Mouse (Mus musculus): ENCODE results near the gene Wiz.

The Wiz gene

DNA sequence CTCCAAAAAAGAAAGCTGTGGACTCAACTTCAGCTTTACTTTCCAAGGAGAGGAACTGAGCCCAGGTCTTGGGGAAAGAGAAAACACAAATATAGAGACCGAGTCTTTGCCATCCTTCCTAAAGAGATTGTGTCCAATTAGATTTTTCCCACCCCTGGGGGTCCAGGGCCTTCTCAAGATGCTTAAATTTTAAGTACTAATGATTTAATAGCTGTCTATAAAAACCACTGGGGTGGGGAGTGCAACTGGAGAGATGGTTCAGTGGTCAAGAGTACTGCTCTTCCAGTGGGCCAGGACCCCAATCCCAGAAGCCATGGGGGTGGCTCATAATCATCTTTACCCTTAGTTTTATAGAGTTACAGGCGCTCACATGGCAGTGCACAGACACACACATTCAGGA is 40.8 kb downstream of the Wiz start:
- DNase-seq, result no peak

DNA sequence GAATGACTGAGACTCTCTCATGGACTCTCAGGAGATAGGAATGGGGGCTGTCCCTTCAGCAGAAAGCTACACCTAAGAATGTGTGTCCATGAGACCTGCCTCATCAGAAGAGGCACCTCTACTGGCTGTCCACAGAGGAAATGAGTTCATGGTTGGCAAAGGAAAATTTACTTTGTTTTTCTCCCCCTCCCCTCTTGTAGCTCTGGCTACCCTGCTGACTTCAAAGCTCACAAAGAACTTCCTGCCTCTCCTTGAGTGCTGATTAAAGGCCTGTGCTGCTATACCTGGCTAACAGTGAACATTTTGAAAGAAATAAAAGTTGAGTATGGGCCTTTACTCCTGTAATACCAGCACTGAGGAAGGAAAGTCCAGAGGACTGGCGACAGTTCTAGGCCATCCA is 48.1 kb downstream of the Wiz start:
- no peak for DNase-seq

DNA sequence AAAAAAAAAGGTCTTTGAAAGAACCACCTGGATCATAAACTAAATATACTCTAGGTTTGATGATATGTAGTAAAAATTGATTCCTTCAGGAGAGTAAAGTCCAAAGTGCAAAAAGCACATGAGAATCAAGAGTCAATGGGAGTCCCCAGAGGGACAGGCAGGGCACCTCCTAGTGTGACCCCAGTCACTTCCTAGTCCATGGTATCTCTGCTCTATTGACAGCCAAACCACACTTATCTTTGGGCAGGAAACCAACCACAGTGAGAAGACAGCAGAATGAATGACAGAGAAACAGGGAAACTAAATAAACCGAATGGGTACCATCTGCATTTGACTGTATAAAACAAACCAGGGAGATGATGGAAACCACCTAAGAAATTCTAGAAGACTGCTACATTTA is 49.1 kb downstream of the Wiz start:
- no peak for DNase-seq

DNA sequence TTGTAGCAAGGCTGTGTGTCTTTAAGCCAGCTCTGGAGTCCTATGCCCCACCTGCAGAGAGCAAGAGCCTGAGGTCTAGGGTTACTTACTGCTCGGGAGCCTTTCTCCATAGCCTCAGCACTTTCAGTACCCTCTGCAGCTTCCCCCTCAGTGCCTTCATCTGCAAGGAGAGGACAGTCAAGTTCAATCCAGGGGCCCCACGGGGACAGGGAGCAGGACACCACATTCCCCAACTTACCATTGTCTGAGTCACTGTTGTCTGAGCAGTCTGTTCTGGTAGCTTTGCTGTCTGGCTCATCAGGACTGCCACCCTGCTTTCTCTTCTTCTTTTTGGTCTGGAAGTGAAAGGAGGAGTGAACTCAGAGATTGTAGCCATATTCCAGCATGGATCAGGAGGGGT is 53.4 kb downstream of the Wiz start:
- DNase-seq, result no peak

DNA sequence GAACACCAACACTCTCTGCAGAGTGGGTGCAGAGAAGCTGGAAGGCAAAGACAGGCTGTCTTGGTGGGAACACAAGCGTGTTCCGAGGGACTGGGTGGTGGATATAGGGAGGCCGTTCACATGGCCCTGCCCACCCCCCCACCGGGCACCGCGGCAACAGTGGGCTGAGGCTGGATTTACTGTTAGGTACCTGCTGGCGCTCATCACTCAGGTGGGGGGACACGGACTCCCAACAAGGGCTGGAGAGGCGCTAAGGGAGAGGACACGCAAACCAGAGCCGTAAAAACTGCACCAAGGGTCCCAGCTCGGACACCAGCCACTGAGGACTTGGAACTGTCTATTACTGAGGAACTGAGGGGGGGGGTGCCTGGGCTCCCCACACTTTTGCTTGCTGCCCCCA is 54.3 kb downstream of the Wiz start:
- DNase-seq, result no peak

DNA sequence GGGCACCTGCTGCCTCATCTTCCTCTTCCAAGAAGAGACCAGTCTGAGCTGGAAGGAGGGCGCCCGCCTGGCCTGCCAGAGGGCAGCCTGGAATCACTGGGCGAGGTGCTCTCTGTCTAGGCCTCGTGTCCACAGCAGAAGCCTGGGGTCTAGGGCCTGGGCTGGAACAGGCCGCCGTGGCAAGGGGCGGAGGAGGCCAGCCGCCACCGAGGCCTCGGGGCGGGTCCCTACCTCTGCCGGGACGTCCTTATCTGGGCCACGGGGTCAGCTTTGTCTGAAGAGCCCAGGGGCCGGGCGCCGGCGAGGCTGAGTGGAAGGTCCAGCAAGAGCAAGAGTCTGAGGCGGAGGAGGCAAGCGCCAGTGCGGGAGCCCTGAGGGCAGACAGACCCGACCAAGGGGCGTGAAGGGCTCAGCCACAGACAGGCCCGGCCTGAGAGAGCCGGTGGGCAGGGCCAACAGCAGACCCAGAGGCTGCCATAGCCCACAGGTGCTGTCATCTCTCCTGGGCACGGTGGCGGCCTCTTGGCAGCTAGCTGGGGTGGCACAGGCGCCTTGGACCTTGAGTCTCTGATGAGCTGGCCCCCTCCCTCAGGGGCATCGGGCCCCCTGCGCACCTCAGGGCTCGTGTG is 55.5 kb downstream of the Wiz start:
- DNase-seq, result no peak

DNA sequence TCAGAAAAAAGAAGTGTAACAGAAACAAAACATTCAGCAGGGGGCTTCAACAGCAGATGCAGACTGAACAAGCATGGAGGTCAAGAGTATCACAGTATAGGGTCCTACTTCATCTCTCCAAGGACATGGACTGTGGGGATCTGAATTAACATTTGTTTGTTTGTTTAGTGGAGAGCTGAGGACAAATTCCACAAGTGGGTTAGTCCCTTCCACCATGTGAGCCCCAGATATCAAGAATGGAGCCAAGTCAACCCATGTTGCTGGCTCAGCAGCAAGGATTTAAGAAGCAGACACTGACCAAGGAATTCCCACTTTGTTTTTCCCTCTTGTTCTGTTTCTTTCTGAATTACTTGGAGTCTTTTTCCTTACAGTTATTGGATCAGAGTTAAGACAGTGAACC is 61.7 kb downstream of the Wiz start:
- no peak for DNase-seq

DNA sequence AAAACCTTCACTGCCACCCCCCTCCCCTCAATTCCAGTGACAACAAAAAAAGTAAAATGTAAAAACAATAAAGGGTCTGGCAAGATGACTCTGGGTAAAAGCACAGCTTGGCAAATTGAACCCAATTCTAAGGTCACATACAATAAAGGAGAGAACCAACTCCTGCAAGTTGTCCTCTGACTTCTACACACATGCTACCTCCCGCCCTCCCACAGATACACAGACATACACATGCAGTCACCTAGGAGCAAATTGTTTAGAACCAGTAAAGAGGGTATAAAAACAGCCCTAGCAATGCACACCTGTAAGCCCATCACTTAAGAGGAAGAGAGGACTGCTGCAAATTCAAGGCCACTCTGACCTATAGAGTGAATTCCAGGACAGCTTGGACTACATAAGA is 66.4 kb downstream of the Wiz start:
- DNase-seq, result no peak

DNA sequence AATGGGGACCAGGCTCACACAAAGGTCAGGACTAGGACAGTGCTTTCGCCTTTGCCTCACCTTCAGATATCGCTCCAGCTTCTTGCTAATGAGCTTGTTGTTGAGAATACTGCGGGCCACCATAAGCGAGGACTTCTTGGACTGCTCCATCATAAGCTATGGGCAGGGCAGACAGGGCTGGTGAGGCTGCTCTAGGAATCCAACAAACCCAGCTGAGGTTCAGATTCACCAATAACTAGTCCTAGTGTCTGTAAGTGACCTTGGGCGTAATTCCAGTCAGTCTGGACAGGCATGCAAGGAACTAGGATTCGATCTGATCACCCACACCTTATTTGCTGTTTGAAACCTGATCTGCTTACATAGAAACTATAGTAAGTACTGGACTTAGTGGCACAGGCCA is 67.4 kb downstream of the Wiz start:
- no peak for DNase-seq

DNA sequence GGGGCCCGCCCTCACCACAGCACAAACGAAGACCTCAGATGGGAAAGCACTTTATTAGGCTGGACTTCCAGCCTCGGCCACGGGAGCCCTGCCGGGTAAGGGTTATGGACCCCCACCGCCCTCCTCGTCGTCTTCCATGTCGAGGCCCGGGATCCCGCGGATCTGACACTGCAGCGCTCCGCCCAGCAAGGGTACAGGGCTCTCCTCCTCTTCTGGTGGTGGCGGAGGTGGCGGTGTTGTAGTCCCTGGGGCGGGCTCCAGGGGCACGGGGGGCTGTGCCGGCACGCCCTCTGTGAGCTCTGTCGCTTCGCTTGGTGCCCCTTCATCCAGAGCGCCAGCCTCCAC is 67.9 kb downstream of the Wiz start:
- no peak for DNase-seq

DNA sequence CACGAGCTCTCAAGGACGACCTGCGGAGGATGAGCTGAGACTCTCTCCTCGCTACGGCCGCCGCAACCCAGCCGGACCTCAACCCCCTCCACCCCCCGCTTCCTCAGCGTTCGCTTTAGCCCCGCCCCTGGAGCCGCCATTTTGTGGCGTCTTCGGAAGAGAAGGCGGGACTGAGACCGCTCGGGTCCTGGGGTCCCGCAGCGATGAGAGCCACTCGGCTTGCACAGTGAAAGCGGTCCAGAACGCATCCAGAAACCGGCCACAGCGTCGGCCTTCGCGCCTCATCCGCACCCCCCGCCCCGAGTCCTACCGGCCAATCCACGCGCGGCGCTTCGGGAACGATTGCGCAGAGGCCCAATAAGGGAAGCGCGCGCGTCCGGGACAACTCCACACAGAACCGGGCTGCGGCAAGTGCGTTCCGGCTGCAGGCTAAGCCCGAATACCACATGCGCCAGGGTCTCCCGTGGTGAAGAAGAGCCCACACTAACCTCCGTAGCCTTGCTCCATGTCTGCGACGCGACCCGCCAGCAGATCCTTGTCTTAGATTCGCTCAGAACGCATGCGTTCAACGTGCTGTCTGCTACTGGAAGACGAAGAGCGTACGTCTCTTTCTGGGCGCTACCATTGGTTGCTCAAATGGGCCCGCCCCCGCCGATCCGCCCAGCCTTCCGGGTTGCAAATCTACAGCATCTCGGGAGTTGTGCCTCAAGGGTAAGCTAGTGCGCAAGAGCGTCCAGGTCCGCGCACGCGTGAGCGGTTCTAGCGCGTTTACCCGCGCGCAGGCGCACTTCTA is 68.4 kb downstream of the Wiz start, which contains the start of gene Akap8:
Akap8 (minus strand) TSS at position 642 of the 793 bp plus-strand sequence.
- peak; percentile 94 to 96 for DNase-seq

DNA sequence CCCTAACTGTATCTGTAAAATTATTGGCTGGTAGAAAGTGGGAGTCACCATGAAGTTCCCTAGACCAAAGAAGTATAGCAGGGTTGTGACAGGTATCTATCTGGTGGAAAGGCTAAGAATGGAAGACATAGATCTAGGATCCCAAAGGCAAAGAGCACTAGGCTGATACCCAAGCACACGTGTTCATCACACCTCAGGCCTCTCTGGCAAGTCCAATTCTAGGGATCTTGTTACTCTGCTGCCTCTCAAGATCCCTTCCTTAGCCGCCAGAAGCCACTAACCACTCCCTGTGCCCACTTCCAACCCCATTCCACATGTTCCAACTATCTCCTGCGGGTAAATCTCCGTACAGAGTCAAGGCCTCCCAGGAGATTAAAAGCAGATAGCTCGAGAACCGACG is 69.3 kb downstream of the Wiz start:
- no peak for DNase-seq

DNA sequence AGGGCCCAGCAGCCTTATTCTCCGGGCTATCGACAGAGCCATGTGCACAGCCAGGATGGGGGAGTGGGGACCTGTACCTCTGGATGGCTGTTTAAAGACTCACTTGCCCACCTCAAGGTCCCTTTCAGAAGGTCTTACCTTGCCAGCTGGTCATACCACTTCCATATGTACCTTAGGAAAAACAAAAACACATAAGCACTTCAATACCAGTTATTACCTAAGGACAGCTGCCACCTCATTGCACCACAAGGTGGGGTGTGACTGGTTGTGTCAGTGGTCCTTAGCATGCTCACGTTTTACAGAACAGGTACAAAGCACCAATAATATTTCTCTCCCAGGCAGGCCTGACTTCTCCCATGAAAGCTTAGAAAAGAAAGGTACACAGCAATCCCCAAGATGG is 71.5 kb downstream of the Wiz start:
- no peak for DNase-seq

DNA sequence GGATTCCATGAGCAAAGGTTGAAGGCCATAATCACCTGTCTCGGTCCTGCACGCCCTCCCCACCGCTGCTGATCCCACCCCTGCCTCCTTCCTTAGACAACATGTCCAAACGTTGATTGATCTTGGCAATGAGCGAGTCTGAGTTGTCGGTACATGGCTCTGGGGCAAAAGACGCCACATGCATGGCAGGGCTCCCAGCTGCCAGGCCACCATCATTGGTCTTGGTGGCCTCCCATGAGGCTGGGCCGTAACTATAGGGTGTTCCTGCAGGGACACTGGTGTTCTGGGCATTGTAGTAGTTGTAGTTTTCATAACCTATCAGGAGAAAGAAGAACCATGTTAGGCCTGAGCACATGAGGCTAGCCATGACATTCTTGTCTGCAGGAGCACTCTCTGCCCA is 72.2 kb downstream of the Wiz start:
- DNase-seq, result no peak

DNA sequence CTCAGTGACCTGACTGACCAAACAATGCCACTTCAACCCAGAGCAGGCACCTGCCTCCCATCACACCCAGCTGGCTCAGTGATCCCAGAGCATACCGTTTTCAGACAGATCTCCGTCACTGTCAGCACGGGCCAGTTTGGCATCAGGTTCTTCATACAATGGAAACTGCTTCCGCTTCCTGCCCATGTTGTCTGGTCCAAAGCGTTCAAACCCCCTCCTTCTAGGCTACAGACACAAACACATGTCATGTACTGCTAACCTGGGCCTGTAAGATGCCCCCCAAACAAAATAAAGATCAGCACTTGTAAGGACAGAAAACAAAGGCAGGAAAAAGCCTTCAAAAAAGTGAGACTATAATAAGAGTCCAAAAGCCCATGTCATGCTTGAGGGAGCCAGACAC is 73.7 kb downstream of the Wiz start:
- no peak for DNase-seq

DNA sequence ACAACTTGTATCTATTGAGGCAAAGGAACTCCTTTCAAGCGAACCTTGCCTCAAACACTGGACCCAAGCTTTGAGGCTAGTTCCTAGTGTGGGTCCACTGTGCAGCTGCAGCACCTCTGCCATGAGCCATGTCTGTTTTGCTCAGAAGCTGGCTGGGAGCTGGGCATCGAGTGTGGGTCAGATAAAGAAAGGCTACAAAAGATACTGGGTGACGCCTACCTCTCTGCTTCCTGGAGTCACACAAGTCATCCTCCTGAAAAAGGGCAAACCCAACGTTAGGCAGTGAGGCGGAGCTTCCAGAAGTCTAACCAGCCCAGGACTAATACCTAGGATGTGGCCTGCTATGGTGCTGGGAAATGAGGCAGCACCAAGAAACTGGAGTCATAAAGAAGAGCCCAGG is 75.3 kb downstream of the Wiz start:
- no peak for DNase-seq

DNA sequence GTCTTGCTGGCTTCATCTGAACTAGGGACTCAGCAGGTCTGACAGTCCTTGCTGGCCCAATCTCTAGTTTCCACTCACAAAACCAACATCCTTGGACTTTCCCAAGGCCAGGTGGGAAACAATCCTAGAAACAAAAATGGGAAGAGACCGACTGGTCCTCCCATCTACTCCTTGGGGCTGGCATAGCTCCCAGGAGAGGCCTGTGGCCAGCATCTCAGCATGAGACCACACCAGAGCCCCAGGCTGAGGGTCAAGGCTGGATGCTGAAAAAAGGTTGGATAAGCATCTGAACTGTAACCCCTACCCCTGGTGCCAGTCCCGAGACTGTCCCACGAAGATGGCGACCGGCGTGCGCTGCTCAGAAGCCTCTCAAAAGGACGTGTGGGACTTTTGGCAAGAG is 76.4 kb downstream of the Wiz start:
- DNase-seq, result no peak

DNA sequence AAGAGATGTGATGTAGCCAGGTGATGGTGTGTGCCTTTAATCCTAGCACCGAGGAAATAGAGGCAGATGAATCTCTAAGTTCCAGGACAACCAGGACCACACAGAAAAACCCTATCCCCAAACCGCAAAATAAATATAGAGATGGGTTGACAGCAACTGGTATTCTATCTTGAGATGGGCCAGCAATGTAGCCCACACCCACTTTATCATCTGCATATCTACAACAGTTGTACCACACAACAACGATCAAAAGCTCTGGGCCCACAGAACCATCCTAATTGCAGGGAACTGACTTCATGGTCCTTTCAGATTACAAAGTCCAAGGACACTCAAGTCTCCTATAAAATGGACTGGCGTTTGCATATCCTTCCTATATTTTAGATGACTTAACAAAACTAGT is 81.3 kb downstream of the Wiz start:
- DNase-seq, result no peak

Measured in spleen, adult 18-20 months (tissue).